Mouse (Mus musculus) hindbrain, embryonic 16.5 days (tissue): ENCODE measurements around the gene Epdr1. TPM values are rescaled to one million over a fixed set of nuclear protein-coding genes. Genes with fewer than 3 reads are reported as not detected.

Experiments
- ATAC-seq: fragments of 200-750 bp; cut with Nextera tagmentation; 2 replicates; pipeline ENCODE4 v1.8.0; 2017; ENCODE audit warnings: moderate TSS enrichment, moderate library complexity
- H3K27ac ChIP-seq: fragments of 300-500 bp; sonication (generic); 2 replicates; pipeline ENCODE4 v1.5.1; 2014; ENCODE audit warnings: low read depth, mild to moderate bottlenecking, control low read depth, low read length, moderate library complexity
- H3K27me3 ChIP-seq: fragments of 300-500 bp; sonication (generic); replicated peaks from 2 replicates; pipeline ENCODE4 v1.6.1; 2014; ENCODE audit warnings: low read length; ENCODE audit not compliant: control insufficient read depth, insufficient read depth
- H3K36me3 ChIP-seq: fragments of 300-500 bp; sonication (generic); 2 replicates; pipeline ENCODE4 v1.6.1; 2014; ENCODE audit warnings: mild to moderate bottlenecking, low read length, moderate library complexity, mixed read lengths; ENCODE audit not compliant: control insufficient read depth, insufficient read depth
- H3K4me1 ChIP-seq: fragments of 300-500 bp; sonication (generic); 2 replicates; pipeline ENCODE4 v1.6.1; 2014; ENCODE audit warnings: low read depth, low read length; ENCODE audit not compliant: control insufficient read depth, insufficient read depth
- H3K4me2 ChIP-seq: fragments of 300-500 bp; sonication (generic); 2 replicates; pipeline ENCODE4 v1.6.1; 2014; ENCODE audit warnings: mild to moderate bottlenecking, low read length, control low read depth, moderate library complexity
- H3K4me3 ChIP-seq: fragments of 300-500 bp; sonication (generic); 2 replicates; pipeline ENCODE4 v1.5.1; 2014; ENCODE audit warnings: mild to moderate bottlenecking, low read length, control low read depth, moderate library complexity
- H3K9ac ChIP-seq: fragments of 300-500 bp; sonication (generic); 2 replicates; pipeline ENCODE4 v1.6.1; 2014; ENCODE audit warnings: low read depth, mild to moderate bottlenecking, control low read depth, low read length, moderate library complexity
- H3K9me3 ChIP-seq: fragments of 300-500 bp; sonication (generic); 2 replicates; pipeline ENCODE4 v1.6.1; 2014; ENCODE audit warnings: mild to moderate bottlenecking, low read length, moderate library complexity; ENCODE audit not compliant: control insufficient read depth
- WGBS: fragments of 180-500 bp; shearing (Covaris S2); extraction: QIAGEN DNeasy Blood & Tissue Kit; methylation state at CpG from one replicate; pipeline ENCODE4 v1.1.7; 2014; 5-methylcytosine and 5-hydroxymethylcytosine counted together
- polyA plus RNA-seq: library from polyadenylated mRNA; unstranded; fragments of >200 nt; fragmentation: Nextera tagmentation; extraction: Ambion mirVana; gene quantifications from 2 replicates; pipeline ENCODE4 v1.2.1, GENCODE M21; 2015

The Epdr1 gene
- polyA plus RNA-seq, 1 experiment from 2014 or later: 33.4 TPM

DNA sequence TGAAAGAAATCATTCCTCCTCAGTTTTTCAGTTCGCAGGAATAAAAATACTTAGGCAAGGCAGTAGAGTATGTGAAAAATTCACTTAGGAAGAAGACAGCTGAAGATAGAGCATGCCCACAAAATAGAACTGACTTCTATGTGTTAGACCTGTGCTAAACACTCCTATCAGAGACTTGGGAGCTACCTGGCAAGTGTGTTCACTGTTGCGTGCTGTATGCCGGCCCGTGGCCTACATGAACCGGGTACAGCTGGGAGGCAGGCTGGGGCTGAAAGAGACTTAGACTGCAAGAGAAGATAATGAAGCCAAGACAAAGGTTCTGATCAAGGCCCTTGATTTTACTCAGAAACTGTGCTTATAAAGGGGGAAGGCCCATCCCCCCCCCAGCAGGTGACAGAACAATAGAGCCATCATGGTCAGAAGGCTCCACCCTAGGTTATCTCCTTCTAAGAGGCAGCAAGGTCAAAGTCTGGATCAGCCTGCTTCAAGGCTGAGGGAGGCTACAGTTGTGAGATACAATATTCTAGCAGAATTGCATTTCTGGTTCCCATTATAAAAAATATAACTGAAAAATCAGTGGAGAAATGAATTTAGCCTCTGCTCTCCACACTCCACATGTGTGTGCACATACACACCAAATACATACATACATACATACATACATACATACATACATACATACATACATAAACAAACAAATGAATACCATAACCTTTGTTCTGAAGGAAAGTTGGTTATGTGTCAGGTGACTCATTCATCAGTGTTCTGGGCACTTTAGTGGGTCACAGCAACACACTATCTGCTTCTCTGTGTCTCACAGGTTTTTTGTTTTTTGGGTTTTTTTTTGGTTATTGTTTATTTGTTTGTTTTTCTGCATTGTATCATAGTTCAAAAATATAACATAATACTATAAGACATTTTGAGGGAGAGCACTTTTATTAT, 11.3 kb upstream of the Epdr1 start:
- Histone ChIP-seq H3K4me2 (no peak overlapping the region), H3K27ac (no peak overlapping the region), H3K9me3 (no peaks in the 10 kb centered on the region), H3K9ac (no peak overlapping the region), H3K4me3 (no peak overlapping the region), H3K4me1 (no peaks in the 10 kb centered on the region), H3K36me3 (no peaks in the 10 kb centered on the region), H3K27me3 (no peaks in the 10 kb centered on the region)
- no peak for ATAC-seq
- 87% methylated on average over 5 of the region's 5 CpGs for WGBS

GRCm38 (mm10) chr13:19626473-19626872, 6.7 kb upstream of the Epdr1 start:
- H3K27ac ChIP-seq: no peak overlapping the region
- H3K4me3 ChIP-seq: no peak overlapping the region
- 61% methylated on average over 1 of the region's 1 CpGs for WGBS
- ATAC-seq: no peak
- H3K36me3 ChIP-seq: no peaks in the 10 kb centered on the region
- H3K9ac ChIP-seq: no peak overlapping the region
- H3K27me3 ChIP-seq: no peaks in the 10 kb centered on the region
- H3K9me3 ChIP-seq: no peaks in the 10 kb centered on the region
- H3K4me2 ChIP-seq: no peak overlapping the region
- H3K4me1 ChIP-seq: no peaks in the 10 kb centered on the region; the same call in none of the 2 replicates

DNA sequence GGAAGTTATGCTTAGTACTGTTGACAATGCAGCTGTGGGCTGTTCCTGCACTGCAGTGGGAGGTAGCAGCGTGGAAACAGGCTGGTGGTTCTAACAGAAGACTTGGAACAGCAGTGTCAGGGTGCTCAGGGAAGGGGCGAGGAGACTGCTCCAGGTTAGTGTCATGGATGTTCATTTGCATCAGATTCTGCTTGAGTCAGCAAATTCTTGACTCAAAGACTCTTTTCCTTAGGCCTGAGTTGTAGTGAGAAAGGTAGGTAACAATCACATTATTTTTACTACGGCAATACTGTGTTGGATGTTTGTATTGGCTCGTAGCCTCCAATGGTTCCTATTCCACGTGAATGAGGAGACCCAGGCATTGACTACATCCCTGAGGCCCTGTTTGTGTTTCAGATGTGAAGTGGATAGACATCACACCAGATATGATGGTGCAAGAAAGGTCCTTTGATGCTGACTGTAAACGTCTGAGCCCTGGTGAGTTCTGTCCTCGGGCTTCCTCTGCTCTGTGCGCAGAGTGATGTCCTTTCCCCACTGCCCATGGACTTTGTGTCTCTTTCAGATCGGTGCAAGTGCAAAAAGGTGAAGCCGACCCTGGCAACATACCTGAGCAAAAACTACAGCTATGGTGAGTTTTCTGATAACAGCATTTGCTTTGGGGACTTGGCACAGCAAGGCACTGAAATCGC, 5.0 kb upstream of the Epdr1 start:
- Histone ChIP-seq H3K27me3 (no peaks in the 10 kb centered on the region), H3K4me2 (no peak overlapping the region), H3K36me3 (no peaks in the 10 kb centered on the region), H3K4me3 (no peak overlapping the region), H3K9me3 (no peaks in the 10 kb centered on the region), H3K4me1 (no peaks in the 10 kb centered on the region; the same call in none of the 2 replicates), H3K9ac (no peak overlapping the region), H3K27ac (no peak overlapping the region)
- ATAC-seq: no peak
- WGBS: 82% methylated on average over 11 of the region's 11 CpGs

DNA sequence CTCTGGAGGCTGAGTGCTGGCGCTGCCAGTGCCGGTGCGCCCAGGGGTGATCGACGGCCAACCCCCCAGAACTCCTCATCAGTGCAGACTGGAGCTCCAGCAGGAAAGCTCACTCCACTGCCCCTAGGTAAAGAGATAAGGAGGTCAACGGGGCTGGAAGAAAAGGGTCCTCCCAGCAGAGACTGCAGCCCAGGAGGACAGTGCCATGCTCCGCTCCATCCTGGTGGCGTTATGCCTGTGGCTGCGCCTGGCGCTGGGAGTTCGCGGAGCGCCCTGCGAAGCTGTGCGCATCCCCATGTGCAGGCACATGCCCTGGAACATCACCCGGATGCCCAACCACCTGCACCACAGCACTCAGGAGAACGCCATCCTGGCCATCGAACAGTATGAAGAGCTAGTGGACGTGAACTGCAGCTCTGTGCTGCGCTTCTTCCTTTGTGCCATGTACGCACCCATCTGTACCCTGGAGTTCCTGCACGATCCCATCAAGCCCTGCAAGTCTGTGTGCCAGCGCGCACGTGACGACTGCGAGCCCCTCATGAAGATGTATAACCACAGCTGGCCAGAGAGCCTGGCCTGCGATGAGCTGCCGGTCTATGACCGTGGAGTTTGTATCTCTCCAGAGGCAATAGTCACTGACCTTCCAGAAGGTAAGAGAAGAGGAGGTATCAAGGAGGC, 3.6 kb upstream of the Epdr1 start:
- no peaks in the 10 kb centered on the region for H3K36me3 ChIP-seq
- no peaks in the 10 kb centered on the region for H3K9me3 ChIP-seq
- peaks cover 1% of the 10 kb centered on the region for H3K4me1 ChIP-seq
- H3K27me3 ChIP-seq: no peaks in the 10 kb centered on the region
- peak; percentile 41 for ATAC-seq
- WGBS: 14% methylated on average over 30 of the region's 30 CpGs
- H3K9ac ChIP-seq: peak overlapping the region; percentile 73
- no peak overlapping the region for H3K27ac ChIP-seq
- peak overlapping the region; percentile 60 for H3K4me3 ChIP-seq
- H3K4me2 ChIP-seq: peak overlapping the region; percentile 95

DNA sequence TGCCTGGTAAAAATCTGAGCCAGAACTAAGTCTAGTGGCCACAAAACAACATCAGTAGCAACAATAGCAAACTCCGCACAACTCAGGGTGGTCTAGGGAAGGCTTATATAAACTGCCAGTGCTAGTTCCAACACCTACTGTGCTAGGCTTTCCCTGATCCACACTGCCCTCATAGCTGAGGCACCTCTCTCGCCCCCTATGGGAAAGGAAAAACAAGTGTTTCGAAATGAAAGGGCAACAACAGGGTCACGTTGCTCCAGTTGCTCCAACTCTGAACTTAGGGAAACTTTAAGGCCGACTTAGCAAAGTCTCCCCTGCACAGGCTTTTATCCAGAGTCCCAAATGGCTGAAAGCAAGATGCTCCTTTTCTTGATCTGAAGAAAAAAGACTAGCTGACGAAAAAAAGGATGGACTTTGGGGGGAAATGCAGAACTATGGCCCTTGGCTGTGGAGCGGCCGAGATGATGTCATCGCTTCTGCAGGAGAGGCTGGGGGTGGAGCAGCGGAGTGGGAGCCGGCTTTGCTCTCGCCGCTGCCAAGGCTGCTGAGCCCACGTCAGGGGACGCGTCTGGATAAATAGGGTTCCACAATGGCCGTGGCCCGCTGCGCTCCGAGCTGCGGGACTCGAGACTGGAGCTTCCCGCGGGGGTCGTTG, 3.0 kb upstream of the Epdr1 start, which contains the start of gene Sfrp4:
Sfrp4 (plus strand) TSS at position 532 of the 655 bp plus-strand sequence.
- H3K4me3 ChIP-seq: peak within 1 kb of the TSS; percentile 60
- no peak within 1 kb of the TSS for H3K27ac ChIP-seq
- peaks cover 6% of the 10 kb centered on the region for H3K4me1 ChIP-seq
- H3K4me2 ChIP-seq: peak within 1 kb of the TSS; percentile 95
- H3K9ac ChIP-seq: peak within 1 kb of the TSS; percentile 73
- ATAC-seq: peak; percentile 67
- no peaks in the 10 kb centered on the region for H3K36me3 ChIP-seq
- WGBS: 3% methylated on average over 20 of the region's 25 CpGs
- no peaks in the 10 kb centered on the region for H3K27me3 ChIP-seq
- no peaks in the 10 kb centered on the region for H3K9me3 ChIP-seq

DNA sequence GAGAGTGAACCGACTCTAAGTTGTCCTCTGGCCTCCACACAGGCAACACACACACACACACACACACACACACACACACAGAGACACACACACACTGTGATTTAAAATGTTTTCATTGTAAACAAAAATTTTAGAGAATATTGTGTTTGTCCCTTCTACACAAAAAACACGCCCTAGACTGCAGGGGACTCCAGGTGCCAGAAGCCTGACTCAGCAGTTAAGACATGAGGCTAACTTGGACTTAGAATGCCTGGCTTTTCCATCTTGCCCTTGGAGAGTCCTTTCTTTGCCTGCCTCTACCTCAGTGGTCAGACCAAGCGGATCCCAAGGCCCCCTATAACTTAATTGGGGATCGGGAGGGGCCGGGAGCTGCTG, 899 bp downstream of the Epdr1 start:
- peak; percentile 55 for ATAC-seq
- peak overlapping the region; percentile 99 for H3K9ac ChIP-seq
- no peaks in the 10 kb centered on the region for H3K36me3 ChIP-seq
- peak overlapping the region; percentile 95 for H3K27ac ChIP-seq
- H3K4me1 ChIP-seq: peaks cover 6% of the 10 kb centered on the region
- no peaks in the 10 kb centered on the region for H3K27me3 ChIP-seq
- under 1% methylated on average over 5 of the region's 5 CpGs for WGBS
- peak overlapping the region; percentile 91 for H3K4me2 ChIP-seq
- peak overlapping the region; percentile 94 for H3K4me3 ChIP-seq
- no peaks in the 10 kb centered on the region for H3K9me3 ChIP-seq

- Histone ChIP-seq H3K36me3 (no peaks in the 10 kb centered on the region), H3K4me1 (peaks cover 6% of the 10 kb centered on the region), H3K9ac (no peak overlapping the region), H3K4me3 (no peak overlapping the region; the same call in 1 of the 2 replicates), H3K27ac (no peak overlapping the region), H3K4me2 (peak overlapping the region; percentile 91), H3K27me3 (no peaks in the 10 kb centered on the region), H3K9me3 (no peaks in the 10 kb centered on the region)
- ATAC-seq: no peak
- WGBS: 91% methylated on average over 4 of the region's 4 CpGs
Observed at GRCm38 (mm10) chr13:19618081-19618480, 1.6 kb downstream of the Epdr1 start.

DNA sequence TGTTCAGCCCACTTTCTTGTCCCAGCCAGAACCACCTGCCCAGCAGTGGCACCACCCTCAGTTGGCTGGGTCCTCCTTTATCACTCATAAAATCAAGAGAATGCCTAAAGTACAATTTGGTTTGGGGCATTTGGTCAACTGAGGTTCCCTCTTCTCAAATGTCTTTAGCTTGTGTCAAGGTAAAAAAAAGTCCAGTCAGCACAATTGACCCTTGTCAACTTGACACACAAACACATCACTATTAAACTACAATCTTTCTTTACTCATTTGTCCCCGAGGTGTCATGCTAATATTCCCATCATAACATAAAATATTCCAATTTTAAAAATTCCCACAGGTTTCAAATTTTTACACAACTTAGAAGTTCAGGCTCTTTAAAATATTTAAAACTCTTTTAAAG, 5.4 kb downstream of the Epdr1 start:
- no peak overlapping the region for H3K9ac ChIP-seq
- H3K4me1 ChIP-seq: peaks cover 6% of the 10 kb centered on the region
- H3K4me3 ChIP-seq: no peak overlapping the region
- no peaks in the 10 kb centered on the region for H3K36me3 ChIP-seq
- H3K27ac ChIP-seq: no peak overlapping the region
- H3K9me3 ChIP-seq: no peaks in the 10 kb centered on the region
- no peak overlapping the region for H3K4me2 ChIP-seq
- WGBS: 93% methylated on average over 1 of the region's 1 CpGs
- no peak for ATAC-seq
- H3K27me3 ChIP-seq: no peaks in the 10 kb centered on the region
